Mouse (Mus musculus): ENCODE results near the gene Kpnb1. TPM values are rescaled to one million over a fixed set of nuclear protein-coding genes. Genes with fewer than 3 reads are reported as not detected.

The Kpnb1 gene
- total RNA-seq (2021): 10 to 100 TPM; 71.7 to 80.8 TPM
- polyA plus RNA-seq (2012; rRNA removed): 22.1 and 43.5 TPM in 2 replicates
- long read RNA-seq, full-length matches to known transcripts: 14 of 62 reads
- long read RNA-seq, partial matches to known transcripts: 10 of 62 reads
- long read RNA-seq, other reads (novel, unspliced or antisense): 38 of 62 reads

DNA sequence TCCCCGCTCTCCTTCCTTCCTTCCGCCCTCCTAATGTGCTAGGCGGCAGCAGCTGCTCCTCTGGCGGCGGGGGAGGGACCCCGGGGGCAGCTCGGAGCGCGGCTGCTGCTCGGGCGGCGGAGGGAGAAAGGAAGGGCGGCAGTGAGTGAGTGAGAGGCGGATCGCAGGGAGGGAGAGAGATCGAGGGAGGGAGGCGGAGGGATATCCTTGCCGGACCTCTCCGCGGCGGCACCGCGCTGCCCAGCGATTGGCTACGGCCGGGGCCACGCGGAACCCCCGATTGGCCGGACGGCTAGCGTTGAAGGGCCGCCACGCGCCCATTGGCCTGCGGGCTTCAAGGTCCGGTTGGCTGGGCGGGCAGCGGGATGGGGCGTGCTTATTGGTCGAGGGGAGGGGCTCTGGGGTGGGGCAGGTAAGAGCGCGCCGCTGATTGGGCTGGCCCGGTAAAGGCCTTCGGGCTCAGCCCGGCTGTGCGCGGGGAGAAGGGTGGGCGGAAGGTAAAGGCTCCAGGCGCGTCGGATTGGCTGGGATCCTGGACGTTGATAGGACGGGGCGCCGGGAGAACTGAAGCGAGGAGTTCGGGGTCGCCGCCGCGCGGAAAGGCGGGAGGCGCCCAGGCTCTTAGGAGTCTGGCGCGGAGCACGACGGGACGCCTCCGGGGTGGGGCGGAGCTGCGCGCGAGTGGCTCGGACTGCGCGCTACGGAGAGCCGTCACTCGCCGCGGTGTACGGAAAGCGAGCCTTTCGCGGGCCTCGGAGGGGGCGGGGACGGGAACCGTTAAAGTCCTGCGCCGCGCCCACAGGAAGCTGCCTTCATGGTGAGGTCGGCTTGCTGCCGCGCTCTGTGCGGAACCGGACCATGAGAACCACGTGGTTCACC is at the start of gene Kpnb1:
Kpnb1 (minus strand) TSS at position 118 of the 879 bp plus-strand sequence.
- intact Hi-C loops (cut with DNase I): loop anchor here (2.0 to 10.0 kb wide), 4 partner anchors 37 to 517 kb away; partner anchors contain the start of genes Pcgf2, Psmb3 and Tbkbp1
- peak within 1 kb of the TSS; percentile 95 for H3K9ac ChIP-seq (ENCODE audit: low read depth, low read length)
- DNase-seq: peak; percentile 98 to 100
- TF ChIP-seq EP300 (IDR thresholded peaks at IDR 0.05; ENCODE audit: insufficient read depth, low read depth, low read length): peak; percentile 58; the same call in 1 of the 2 replicates
- peak; percentile 83 for TF ChIP-seq POLR2A (IDR thresholded peaks at IDR 0.05; ENCODE audit: insufficient read depth, low read depth, low read length)
- TF ChIP-seq CTCF (IDR thresholded peaks at IDR 0.05): no peak
- H3K27ac ChIP-seq: peak within 1 kb of the TSS; percentile 97
- WGBS: 1% methylated on average over 70 of the region's 101 CpGs
- H3K4me3 ChIP-seq: peak within 1 kb of the TSS; percentile 86
- no peaks in the 10 kb centered on the region; the same call in 1 of the 2 replicates for H3K4me1 ChIP-seq (ENCODE audit: control insufficient read depth, insufficient read depth, low read length)
- peaks cover 2% of the 10 kb centered on the region; the same call in 1 of the 2 replicates for H3K79me2 ChIP-seq (replicated peaks; ENCODE audit: control insufficient read depth, insufficient read depth, low read length)
- H3K36me3 ChIP-seq (ENCODE audit: control insufficient read depth, insufficient read depth, low read length): peaks cover 15% of the 10 kb centered on the region
- no peaks in the 10 kb centered on the region for H3K27me3 ChIP-seq (ENCODE audit: control insufficient read depth, insufficient read depth, low read length)

- WGBS: 62% methylated on average over 5 of the region's 5 CpGs
- Histone ChIP-seq H3K9ac (ENCODE audit: low read depth, low read length) (no peak overlapping the region), H3K4me3 (no peak overlapping the region), H3K36me3 (ENCODE audit: control insufficient read depth, insufficient read depth, low read length) (peaks cover 16% of the 10 kb centered on the region), H3K27me3 (ENCODE audit: control insufficient read depth, insufficient read depth, low read length) (no peaks in the 10 kb centered on the region), H3K4me1 (ENCODE audit: control insufficient read depth, insufficient read depth, low read length) (peaks cover 2% of the 10 kb centered on the region; the same call in 1 of the 2 replicates), H3K79me2 (replicated peaks; ENCODE audit: control insufficient read depth, insufficient read depth, low read length) (no peaks in the 10 kb centered on the region; the same call in 1 of the 2 replicates), H3K27ac (no peak overlapping the region; the same call in 1 of the 2 replicates)
- intact Hi-C loops (cut with DNase I): loop anchor here (5.0 kb wide), 1 partner anchor 45 kb away; no protein-coding TSS in a partner anchor
- peak; percentile 48 to 55 for DNase-seq
- TF ChIP-seq POLR2A (IDR thresholded peaks at IDR 0.05; ENCODE audit: insufficient read depth, low read depth, low read length) (no peak), EP300 (IDR thresholded peaks at IDR 0.05; ENCODE audit: insufficient read depth, low read depth, low read length) (no peak), CTCF (IDR thresholded peaks at IDR 0.05) (no peak)
Observed at GRCm38 (mm10) chr11:97232436-97232835, 44.8 kb upstream of the Kpnb1 start.

DNA sequence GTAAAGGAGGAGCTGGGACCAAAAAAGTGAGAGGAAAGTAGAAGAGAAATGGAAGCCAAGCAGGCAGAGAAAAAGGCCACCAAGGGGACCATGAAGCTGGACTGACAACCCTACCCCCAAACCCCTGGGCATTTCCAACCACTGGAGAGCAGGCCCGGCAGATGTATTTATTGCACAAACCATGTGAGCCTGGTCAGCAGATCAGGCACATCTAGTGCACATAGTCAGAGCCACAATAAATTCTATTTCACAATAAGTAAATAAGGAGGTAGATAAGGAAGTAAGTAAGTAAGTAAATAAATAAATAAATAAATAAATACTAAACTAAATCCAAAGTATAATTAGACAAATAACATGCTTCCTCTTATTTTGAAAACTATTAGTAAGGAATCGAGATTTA is 41.7 kb upstream of the Kpnb1 start:
- WGBS: 86% methylated on average over 2 of the region's 2 CpGs
- intact Hi-C loops (cut with DNase I): no loop called here

DNA sequence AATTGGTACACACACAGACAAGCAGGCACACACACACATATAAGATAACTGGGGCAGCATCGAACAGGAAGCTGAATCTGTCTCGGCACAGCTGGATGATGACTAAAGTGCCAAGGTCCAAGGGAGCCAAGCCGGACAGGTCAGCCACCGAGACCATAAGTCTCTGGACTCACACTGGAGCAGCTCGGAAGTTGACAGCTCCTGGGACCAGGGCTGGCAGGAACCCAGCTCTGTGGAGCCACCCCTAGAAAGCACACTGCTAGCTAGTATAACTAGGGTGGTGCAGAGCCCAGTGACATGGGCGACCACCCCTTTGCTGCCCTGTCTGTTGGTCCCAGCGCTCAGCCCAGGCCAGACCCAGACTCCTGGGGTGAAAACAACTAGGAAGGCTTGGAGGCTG is 41.3 kb upstream of the Kpnb1 start:
- Histone ChIP-seq H3K4me3 (no peak overlapping the region), H3K79me2 (replicated peaks; ENCODE audit: control insufficient read depth, insufficient read depth, low read length) (no peaks in the 10 kb centered on the region), H3K27me3 (ENCODE audit: control insufficient read depth, insufficient read depth, low read length) (no peaks in the 10 kb centered on the region), H3K27ac (no peak overlapping the region), H3K9ac (ENCODE audit: low read depth, low read length) (no peak overlapping the region), H3K36me3 (ENCODE audit: control insufficient read depth, insufficient read depth, low read length) (peaks cover 13% of the 10 kb centered on the region), H3K4me1 (ENCODE audit: control insufficient read depth, insufficient read depth, low read length) (peaks cover 2% of the 10 kb centered on the region; the same call in 1 of the 2 replicates)
- intact Hi-C loops (cut with DNase I): no loop called here
- TF ChIP-seq CTCF (IDR thresholded peaks at IDR 0.05) (no peak), POLR2A (IDR thresholded peaks at IDR 0.05; ENCODE audit: insufficient read depth, low read depth, low read length) (no peak), EP300 (IDR thresholded peaks at IDR 0.05; ENCODE audit: insufficient read depth, low read depth, low read length) (no peak)
- 85% methylated on average over 7 of the region's 7 CpGs for WGBS
- no peak for DNase-seq

More for the DNA sequence above, 41.7 kb upstream of the Kpnb1 start:
- no peaks in the 10 kb centered on the region for H3K27me3 ChIP-seq (ENCODE audit: control insufficient read depth, insufficient read depth, low read length)
- no peaks in the 10 kb centered on the region; the same call in 1 of the 2 replicates for H3K79me2 ChIP-seq (replicated peaks; ENCODE audit: control insufficient read depth, insufficient read depth, low read length)
- no peak for TF ChIP-seq CTCF (IDR thresholded peaks at IDR 0.05)
- no peak for TF ChIP-seq EP300 (IDR thresholded peaks at IDR 0.05; ENCODE audit: insufficient read depth, low read depth, low read length)
- TF ChIP-seq POLR2A (IDR thresholded peaks at IDR 0.05; ENCODE audit: insufficient read depth, low read depth, low read length): no peak
- no peak overlapping the region for H3K9ac ChIP-seq (ENCODE audit: low read depth, low read length)
- no peak overlapping the region for H3K27ac ChIP-seq
- no peak for DNase-seq
- peaks cover 2% of the 10 kb centered on the region; the same call in 1 of the 2 replicates for H3K4me1 ChIP-seq (ENCODE audit: control insufficient read depth, insufficient read depth, low read length)
- H3K4me3 ChIP-seq: no peak overlapping the region
- peaks cover 15% of the 10 kb centered on the region for H3K36me3 ChIP-seq (ENCODE audit: control insufficient read depth, insufficient read depth, low read length)

- Histone ChIP-seq H3K36me3 (ENCODE audit: control insufficient read depth, insufficient read depth, low read length) (peaks cover 7% of the 10 kb centered on the region), H3K4me1 (ENCODE audit: control insufficient read depth, insufficient read depth, low read length) (no peaks in the 10 kb centered on the region), H3K9ac (ENCODE audit: low read depth, low read length) (no peak overlapping the region), H3K27ac (no peak overlapping the region), H3K27me3 (ENCODE audit: control insufficient read depth, insufficient read depth, low read length) (no peaks in the 10 kb centered on the region), H3K4me3 (no peak overlapping the region), H3K79me2 (replicated peaks; ENCODE audit: control insufficient read depth, insufficient read depth, low read length) (no peaks in the 10 kb centered on the region)
- intact Hi-C loops (cut with DNase I): no loop called here
- TF ChIP-seq CTCF (IDR thresholded peaks at IDR 0.05) (no peak), EP300 (IDR thresholded peaks at IDR 0.05; ENCODE audit: insufficient read depth, low read depth, low read length) (no peak), POLR2A (IDR thresholded peaks at IDR 0.05; ENCODE audit: insufficient read depth, low read depth, low read length) (no peak)
- no peak for DNase-seq
- 100% methylated on average over 1 of the region's 1 CpGs for WGBS
Observed at GRCm38 (mm10) chr11:97226131-97226530, 38.5 kb upstream of the Kpnb1 start.
